8 mouse cellular contexts compared by ENCODE assay signal in the genomic region with DNA sequence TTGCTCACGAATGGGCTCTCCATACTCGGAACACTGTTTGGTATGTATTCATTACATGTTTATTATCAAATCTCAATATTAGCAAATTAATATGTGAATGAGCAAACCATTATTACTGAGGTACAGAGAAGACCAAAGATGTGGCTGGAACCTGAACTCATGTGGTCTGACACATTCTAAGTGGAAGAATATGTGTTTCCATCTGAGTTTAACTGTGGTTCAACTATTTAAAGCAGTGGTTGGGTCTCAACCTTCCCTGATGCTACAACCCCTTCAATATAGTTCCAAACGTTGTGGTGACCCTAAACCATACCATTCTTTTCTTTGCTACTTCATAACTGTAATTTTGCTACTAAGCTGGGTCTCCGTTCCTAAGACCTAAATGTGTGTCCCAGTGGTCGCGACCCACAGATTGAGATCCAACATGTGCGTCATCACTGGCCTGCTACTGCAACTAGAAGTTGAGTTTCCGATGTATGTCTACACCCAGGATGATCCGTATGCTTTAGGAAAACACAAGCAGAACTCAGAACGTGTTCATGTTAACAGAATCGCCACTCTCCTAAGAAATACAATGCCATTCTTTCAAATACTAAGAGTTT. TPM values are rescaled to one million over a fixed set of nuclear protein-coding genes. Genes with fewer than 3 reads are reported as not detected.
DNase-seq lines count a peak whose midpoint lies in the region; ATAC-seq and TF ChIP-seq lines count a peak whose summit lies in the region.

No protein-coding gene starts in this region.

- peaks cover 23% of the 10 kb centered on the region for H3K4me1 ChIP-seq in midbrain, embryonic 10.5 days
- no peaks in the 10 kb centered on the region for H3K4me1 ChIP-seq in midbrain, postnatal 0 days (ENCODE audit: insufficient read depth, low read length)
- peaks cover 3% of the 10 kb centered on the region; the same call in 1 of the 2 replicates for H3K4me1 ChIP-seq in bone marrow, adult 2 months (ENCODE audit: control insufficient read depth, insufficient read depth, low read length)
- H3K4me1 ChIP-seq in hindbrain, embryonic 11.5 days (replicated peaks; ENCODE audit: control insufficient read depth, insufficient read depth, low read length): no peaks in the 10 kb centered on the region

- no peak overlapping the region for H3K9ac ChIP-seq in midbrain, postnatal 0 days (replicated peaks; ENCODE audit: low read length, poor library complexity, severe bottlenecking)
- no peak overlapping the region for H3K9ac ChIP-seq in hindbrain, embryonic 11.5 days (ENCODE audit: low read depth, low read length)

- peaks cover 4% of the 10 kb centered on the region; the same call in 1 of the 2 replicates for H3K36me3 ChIP-seq in midbrain, embryonic 10.5 days
- H3K36me3 ChIP-seq in midbrain, postnatal 0 days (ENCODE audit: insufficient read depth, low read length): no peaks in the 10 kb centered on the region
- no peaks in the 10 kb centered on the region for H3K36me3 ChIP-seq in hindbrain, embryonic 11.5 days (ENCODE audit: control insufficient read depth, insufficient read depth, low read length)
- H3K36me3 ChIP-seq in macrophage (ENCODE audit: inconsistent target): no peaks in the 10 kb centered on the region

- H3K79me2 ChIP-seq in macrophage (ENCODE audit: inconsistent target): peaks cover 50% of the 10 kb centered on the region

- ATAC-seq in midbrain, postnatal 0 days (ENCODE audit: low FRiP score): no peak
- no peak for ATAC-seq in hindbrain, embryonic 11.5 days (ENCODE audit: low FRiP score)

- TF ChIP-seq POLR2A in bone marrow, adult 2 months (IDR thresholded peaks at IDR 0.05; ENCODE audit: borderline replicate concordance, control insufficient read depth, low read depth, low read length): no peak

- no peak overlapping the region for H3K4me2 ChIP-seq in midbrain, postnatal 0 days (ENCODE audit: low read depth, low read length, poor library complexity, severe bottlenecking)
- peak overlapping the region; percentile 14 for H3K4me2 ChIP-seq in hindbrain, embryonic 11.5 days (replicated peaks; ENCODE audit: low read depth, low read length)

- 62% methylated on average over 11 of the region's 11 CpGs for WGBS in midbrain, embryonic 10.5 days
- 55% methylated on average over 11 of the region's 11 CpGs for WGBS in midbrain, postnatal 0 days
- WGBS in bone marrow, adult 2 months: 32% methylated on average over 11 of the region's 11 CpGs
- 48% methylated on average over 11 of the region's 11 CpGs for WGBS in hindbrain, embryonic 11.5 days
- 46% methylated on average over 10 of the region's 11 CpGs for WGBS in macrophage (ENCODE audit: missing documents)

- no peaks in the 10 kb centered on the region for H3K9me3 ChIP-seq in midbrain, embryonic 10.5 days (replicated peaks)
- no peaks in the 10 kb centered on the region for H3K9me3 ChIP-seq in midbrain, postnatal 0 days (ENCODE audit: low read length)
- H3K9me3 ChIP-seq in hindbrain, embryonic 11.5 days (ENCODE audit: control insufficient read depth, low read length): no peaks in the 10 kb centered on the region

- peak overlapping the region; percentile 87 for H3K4me3 ChIP-seq in midbrain, embryonic 10.5 days
- H3K4me3 ChIP-seq in midbrain, postnatal 0 days (ENCODE audit: low read depth, low read length): no peak overlapping the region
- H3K4me3 ChIP-seq in bone marrow, adult 2 months (replicated peaks; ENCODE audit: control insufficient read depth, low read depth, low read length): peak overlapping the region; percentile 71
- no peak overlapping the region for H3K4me3 ChIP-seq in hindbrain, embryonic 11.5 days (ENCODE audit: low read depth, low read length)
- peak overlapping the region; percentile 66 for H3K4me3 ChIP-seq in macrophage (ENCODE audit: inconsistent target)

- H3K27me3 ChIP-seq in midbrain, embryonic 10.5 days (ENCODE audit: low read depth, poor library complexity, severe bottlenecking): no peaks in the 10 kb centered on the region
- H3K27me3 ChIP-seq in midbrain, postnatal 0 days (ENCODE audit: insufficient read depth, low read length): no peaks in the 10 kb centered on the region
- no peaks in the 10 kb centered on the region for H3K27me3 ChIP-seq in hindbrain, embryonic 11.5 days (ENCODE audit: control insufficient read depth, insufficient read depth, low read length)

- H3K27ac ChIP-seq in midbrain, embryonic 10.5 days (replicated peaks): no peak overlapping the region
- no peak overlapping the region for H3K27ac ChIP-seq in midbrain, postnatal 0 days (ENCODE audit: low read depth, low read length)
- no peak overlapping the region for H3K27ac ChIP-seq in bone marrow, adult 2 months (ENCODE audit: control insufficient read depth, insufficient read depth, low read depth, low read length, poor library complexity)
- H3K27ac ChIP-seq in hindbrain, embryonic 11.5 days (ENCODE audit: low read depth, low read length): no peak overlapping the region
- peak overlapping the region; percentile 71 for H3K27ac ChIP-seq in macrophage

- no peak for TF ChIP-seq CTCF in midbrain, postnatal 0 days (IDR thresholded peaks at IDR 0.05)
- no peak for TF ChIP-seq CTCF in bone marrow, adult 2 months (IDR thresholded peaks at IDR 0.05; ENCODE audit: control insufficient read depth, insufficient read depth, low read length)

- peak; percentile 12 for DNase-seq in midbrain, embryonic 10.5 days (ENCODE audit: low spot score)
- no peak for DNase-seq in midbrain, postnatal 0 days (ENCODE audit: low spot score)
- DNase-seq in hindbrain, embryonic 11.5 days (ENCODE audit: low spot score): peak; percentile 13
- DNase-seq in layer of hippocampus, adult 18-20 months (ENCODE audit: low spot score in 2 of 2): no peak
- no peak for DNase-seq in spleen, adult 18-20 months
- DNase-seq in layer of hippocampus, postnatal 25 days (ENCODE audit: extremely low spot score in 1 of 2, low spot score in 1 of 2): no peak

RNA-seq across cellular contexts. Expression of a gene that starts 1.5 kb away (rescaled TPM):
- 2.2 and 3.4 TPM in 2 replicates for polyA plus RNA-seq in midbrain, embryonic 10.5 days (2016; fragmentation: Nextera tagmentation; extraction: Ambion mirVana)
- total RNA-seq in midbrain, postnatal 0 days (2014; rRNA removed): 1.8 and 2.4 TPM in 2 replicates
- 0.23 and 0.37 TPM in 2 replicates for polyA plus RNA-seq in midbrain, postnatal 0 days (2015; fragmentation: Nextera tagmentation; extraction: Ambion mirVana)
- 10.7 and 12.1 TPM in 2 replicates for polyA plus RNA-seq in bone marrow, adult 2 months (2011; ENCODE audit: insufficient read depth, insufficient read length, low replicate concordance, missing spikeins)
- polyA plus RNA-seq in hindbrain, embryonic 11.5 days (2014; fragmentation: Nextera tagmentation; extraction: Ambion mirVana): 2.2 and 2.7 TPM in 2 replicates
- total RNA-seq in macrophage (2018; cell fraction: chromatin; rRNA removed): 1 to 10 TPM in 21 of 26 experiments, under 1 TPM in 5; 0.41 to 4.8 (median 2.2) TPM
- 1 to 10 TPM in 14 of 26 experiments, under 1 TPM in 12; 0.43 to 1.5 (median 1.0) TPM for total RNA-seq in macrophage (2018; cell fraction: cytosol; rRNA removed)
- 10 to 100 TPM in 1 of 26 experiments, 1 to 10 TPM in 21, under 1 TPM in 4; 0.27 to 12.6 (median 1.6) TPM for total RNA-seq in macrophage (2018; cell fraction: nucleus; rRNA removed)
- 0.32 to 2.3 TPM (median 0.92 TPM) in 3 replicates for polyA plus RNA-seq in macrophage (2018)
- total RNA-seq in layer of hippocampus, adult 18-20 months (2021): under 1 TPM; 0.32 to 0.36 TPM
- under 1 TPM; 0.57 to 0.75 TPM for total RNA-seq in layer of hippocampus, postnatal 25 days (2021)

Comparison
In these comparisons a context has a peak if more than half of its experiments do, and no peak if none do; other contexts are left out.
1. DNase-seq: peak in midbrain, embryonic 10.5 days (single experiment) and hindbrain, embryonic 11.5 days (single experiment); none in midbrain, postnatal 0 days (single experiment), layer of hippocampus, adult 18-20 months (0 of 2), spleen, adult 18-20 months (0 of 2) and layer of hippocampus, postnatal 25 days (0 of 2).
2. H3K4me3 ChIP-seq: peak in midbrain, embryonic 10.5 days (single experiment), bone marrow, adult 2 months (single experiment) and macrophage (single experiment); none in midbrain, postnatal 0 days (single experiment) and hindbrain, embryonic 11.5 days (single experiment).